Mouse (Mus musculus) bone marrow, adult 2 months (tissue): ENCODE data around the gene Col4a1.

Source experiments
- CTCF ChIP-seq: fragments of 200-500 bp; IDR thresholded peaks from 2 replicates; pipeline ENCODE4 v1.5.1; 2011; ENCODE audit warnings: low read length, control low read depth; ENCODE audit not compliant: control insufficient read depth, insufficient read depth
- POLR2A ChIP-seq: fragments of 200-500 bp; IDR thresholded peaks from 2 replicates; pipeline ENCODE4 v1.6.1; 2011; ENCODE audit warnings: low read depth, mild to moderate bottlenecking, control low read depth, low read length, borderline replicate concordance; ENCODE audit not compliant: control insufficient read depth

- TF ChIP-seq CTCF (no peak), POLR2A (no peak)
Observed at GRCm38 (mm10) chr8:11221353-11221752, 91.3 kb downstream of the Col4a1 start.
